Mouse (Mus musculus): ENCODE data around the gene Coa3.

- no peak for TF ChIP-seq CTCF (IDR thresholded peaks at IDR 0.05 in 2 of 3, conservative IDR thresholded peaks at IDR 0.05 in 1 of 3; ENCODE audit: control insufficient read depth in 1 of 3, insufficient read depth in 1 of 3, low read depth in 2 of 3, low read length in 3 of 3, poor library complexity in 1 of 3, severe bottlenecking in 1 of 3)
- 0 out of 2 replicates have a peak, but pooled peaks have one; percentile 11 for TF ChIP-seq ELF1 (IDR thresholded peaks at IDR 0.05; ENCODE audit: low read depth, low read length)
- no peak for TF ChIP-seq RAD21 (IDR thresholded peaks at IDR 0.05; ENCODE audit: low read depth, low read length)
- TF ChIP-seq POLR2A (IDR thresholded peaks at IDR 0.05; ENCODE audit: control insufficient read depth in 1 of 2, insufficient read depth in 1 of 2, low read depth in 1 of 2, low read length in 2 of 2, poor library complexity in 1 of 2), result no peak
- TF ChIP-seq MAFK (IDR thresholded peaks at IDR 0.05; ENCODE audit: borderline replicate concordance, low read depth, low read length), result no peak
- no peak for TF ChIP-seq POLR2AphosphoS2 (IDR thresholded peaks at IDR 0.05; ENCODE audit: low read length)
- TF ChIP-seq ZMIZ1 (IDR thresholded peaks at IDR 0.05; ENCODE audit: low read depth, low read length), result no peak
These were observed 33.2 kb upstream of the Coa3 start for GRCm38 (mm10) chr11:101312150-101312549.

All from MEL (cell line).